Mouse (Mus musculus): ENCODE data around the gene Col8a1. TPM values are rescaled to one million over a fixed set of nuclear protein-coding genes. Genes with fewer than 3 reads are reported as not detected.

Col8a1 gene
- polyA plus RNA-seq (2014; fragmentation: Nextera tagmentation; extraction: Ambion mirVana), result 2.5 and 3.4 TPM in 2 replicates

- H3K9me3 ChIP-seq (replicated peaks; ENCODE audit: control insufficient read depth, low read length), result no peaks in the 10 kb centered on the region
- WGBS, result 3% methylated on average over 19 of the region's 19 CpGs
- H3K27me3 ChIP-seq (ENCODE audit: control insufficient read depth, insufficient read depth, low read length), result no peaks in the 10 kb centered on the region
- 0 out of 2 replicates have a peak, but pooled peaks have one; percentile 37 for ATAC-seq (replicated peaks; ENCODE audit: insufficient number of reproducible peaks, low FRiP score, low TSS enrichment, low read depth)
- no peak within 1 kb of the TSS for H3K27ac ChIP-seq (replicated peaks; ENCODE audit: low read depth, low read length)
- H3K4me2 ChIP-seq (ENCODE audit: low read depth, low read length), result peak within 1 kb of the TSS; percentile 65
- H3K4me1 ChIP-seq (ENCODE audit: control insufficient read depth, insufficient read depth, low read length), result no peaks in the 10 kb centered on the region
- peak within 1 kb of the TSS; percentile 1; the same call in 1 of the 2 replicates for H3K9ac ChIP-seq (replicated peaks; ENCODE audit: low read length)
- peak; percentile 16 for DNase-seq (ENCODE audit: low spot score)
- H3K4me3 ChIP-seq (ENCODE audit: low read depth, low read length), result peak within 1 kb of the TSS; percentile 28
- no peaks in the 10 kb centered on the region for H3K36me3 ChIP-seq (replicated peaks; ENCODE audit: control insufficient read depth, insufficient read depth, low read depth, low read length)
Observed at GRCm38 (mm10) chr16:57754526-57755125, at the start of gene Col8a1. Gene Col8a1, minus strand, starts transcription at chr16:57754737.

- Histone ChIP-seq H3K4me1 (ENCODE audit: control insufficient read depth, insufficient read depth, low read length) (no peaks in the 10 kb centered on the region), H3K4me2 (ENCODE audit: low read depth, low read length) (no peak overlapping the region), H3K9ac (replicated peaks; ENCODE audit: low read length) (no peak overlapping the region), H3K27ac (replicated peaks; ENCODE audit: low read depth, low read length) (no peak overlapping the region), H3K9me3 (replicated peaks; ENCODE audit: control insufficient read depth, low read length) (no peaks in the 10 kb centered on the region), H3K36me3 (replicated peaks; ENCODE audit: control insufficient read depth, insufficient read depth, low read depth, low read length) (no peaks in the 10 kb centered on the region), H3K4me3 (ENCODE audit: low read depth, low read length) (no peak overlapping the region), H3K27me3 (ENCODE audit: control insufficient read depth, insufficient read depth, low read length) (no peaks in the 10 kb centered on the region)
- WGBS, result 96% methylated on average over 2 of the region's 2 CpGs
- DNase-seq (ENCODE audit: low spot score), result no peak
- ATAC-seq (replicated peaks; ENCODE audit: insufficient number of reproducible peaks, low FRiP score, low TSS enrichment, low read depth), result no peak
Observed at GRCm38 (mm10) chr16:57801886-57802285, 47.3 kb upstream of the Col8a1 start.

- no peak for DNase-seq (ENCODE audit: low spot score)
- Histone ChIP-seq H3K4me3 (ENCODE audit: low read depth, low read length) (no peak overlapping the region), H3K27ac (replicated peaks; ENCODE audit: low read depth, low read length) (no peak overlapping the region), H3K27me3 (ENCODE audit: control insufficient read depth, insufficient read depth, low read length) (no peaks in the 10 kb centered on the region), H3K36me3 (replicated peaks; ENCODE audit: control insufficient read depth, insufficient read depth, low read depth, low read length) (no peaks in the 10 kb centered on the region), H3K9me3 (replicated peaks; ENCODE audit: control insufficient read depth, low read length) (no peaks in the 10 kb centered on the region), H3K4me1 (ENCODE audit: control insufficient read depth, insufficient read depth, low read length) (no peaks in the 10 kb centered on the region), H3K4me2 (ENCODE audit: low read depth, low read length) (no peak overlapping the region), H3K9ac (replicated peaks; ENCODE audit: low read length) (no peak overlapping the region)
- WGBS, result 61% methylated on average over 6 of the region's 6 CpGs
- no peak for ATAC-seq (replicated peaks; ENCODE audit: insufficient number of reproducible peaks, low FRiP score, low TSS enrichment, low read depth)
Observed at GRCm38 (mm10) chr16:57796321-57796720, 41.8 kb upstream of the Col8a1 start.

GRCm38 (mm10) chr16:57779011-57779410 lies 24.5 kb upstream of the Col8a1 start:
- Histone ChIP-seq H3K27me3 (ENCODE audit: control insufficient read depth, insufficient read depth, low read length) (no peaks in the 10 kb centered on the region), H3K36me3 (replicated peaks; ENCODE audit: control insufficient read depth, insufficient read depth, low read depth, low read length) (no peaks in the 10 kb centered on the region), H3K4me2 (ENCODE audit: low read depth, low read length) (no peak overlapping the region), H3K9ac (replicated peaks; ENCODE audit: low read length) (no peak overlapping the region), H3K4me3 (ENCODE audit: low read depth, low read length) (no peak overlapping the region), H3K4me1 (ENCODE audit: control insufficient read depth, insufficient read depth, low read length) (no peaks in the 10 kb centered on the region), H3K27ac (replicated peaks; ENCODE audit: low read depth, low read length) (no peak overlapping the region), H3K9me3 (replicated peaks; ENCODE audit: control insufficient read depth, low read length) (no peaks in the 10 kb centered on the region)
- no peak for ATAC-seq (replicated peaks; ENCODE audit: insufficient number of reproducible peaks, low FRiP score, low TSS enrichment, low read depth)
- no peak for DNase-seq (ENCODE audit: low spot score)

GRCm38 (mm10) chr16:57765615-57766014 lies 11.1 kb upstream of the Col8a1 start:
- no peaks in the 10 kb centered on the region for H3K27me3 ChIP-seq (ENCODE audit: control insufficient read depth, insufficient read depth, low read length)
- WGBS, result 80% methylated on average over 3 of the region's 3 CpGs
- no peak overlapping the region for H3K9ac ChIP-seq (replicated peaks; ENCODE audit: low read length)
- H3K4me1 ChIP-seq (ENCODE audit: control insufficient read depth, insufficient read depth, low read length), result no peaks in the 10 kb centered on the region
- ATAC-seq (replicated peaks; ENCODE audit: insufficient number of reproducible peaks, low FRiP score, low TSS enrichment, low read depth), result no peak
- H3K9me3 ChIP-seq (replicated peaks; ENCODE audit: control insufficient read depth, low read length), result no peaks in the 10 kb centered on the region
- H3K4me2 ChIP-seq (ENCODE audit: low read depth, low read length), result no peak overlapping the region
- no peak overlapping the region for H3K27ac ChIP-seq (replicated peaks; ENCODE audit: low read depth, low read length)
- H3K4me3 ChIP-seq (ENCODE audit: low read depth, low read length), result no peak overlapping the region
- no peaks in the 10 kb centered on the region for H3K36me3 ChIP-seq (replicated peaks; ENCODE audit: control insufficient read depth, insufficient read depth, low read depth, low read length)
- no peak for DNase-seq (ENCODE audit: low spot score)

DNA sequence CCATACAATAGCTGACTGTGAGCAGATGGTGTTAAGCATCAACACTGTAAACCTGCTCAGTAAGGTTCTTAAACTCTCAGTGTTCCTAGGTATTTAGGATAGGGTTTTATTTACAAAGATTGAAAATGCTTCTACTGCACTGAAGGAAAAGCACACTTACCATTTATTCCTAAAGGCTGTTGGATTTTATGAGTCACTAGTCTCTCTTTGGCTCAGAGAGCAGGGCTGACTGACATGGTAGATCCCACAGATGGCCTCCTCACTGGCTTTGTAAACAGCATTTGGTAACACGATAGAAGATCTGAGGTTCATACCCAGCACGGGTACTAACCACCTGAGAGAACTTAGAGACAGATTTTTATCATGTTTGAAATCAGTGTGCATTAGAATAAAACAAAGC lies 5.3 kb upstream of the Col8a1 start:
- DNase-seq (ENCODE audit: low spot score) (no peak), ATAC-seq (replicated peaks; ENCODE audit: insufficient number of reproducible peaks, low FRiP score, low TSS enrichment, low read depth) (no peak)
- H3K27me3 ChIP-seq (ENCODE audit: control insufficient read depth, insufficient read depth, low read length), result no peaks in the 10 kb centered on the region
- no peak overlapping the region for H3K27ac ChIP-seq (replicated peaks; ENCODE audit: low read depth, low read length)
- no peak overlapping the region for H3K4me3 ChIP-seq (ENCODE audit: low read depth, low read length)
- H3K4me2 ChIP-seq (ENCODE audit: low read depth, low read length), result no peak overlapping the region
- no peaks in the 10 kb centered on the region for H3K36me3 ChIP-seq (replicated peaks; ENCODE audit: control insufficient read depth, insufficient read depth, low read depth, low read length)
- no peaks in the 10 kb centered on the region for H3K4me1 ChIP-seq (ENCODE audit: control insufficient read depth, insufficient read depth, low read length)
- no peak overlapping the region for H3K9ac ChIP-seq (replicated peaks; ENCODE audit: low read length)
- H3K9me3 ChIP-seq (replicated peaks; ENCODE audit: control insufficient read depth, low read length), result no peaks in the 10 kb centered on the region
- 64% methylated on average over 2 of the region's 2 CpGs for WGBS

DNA sequence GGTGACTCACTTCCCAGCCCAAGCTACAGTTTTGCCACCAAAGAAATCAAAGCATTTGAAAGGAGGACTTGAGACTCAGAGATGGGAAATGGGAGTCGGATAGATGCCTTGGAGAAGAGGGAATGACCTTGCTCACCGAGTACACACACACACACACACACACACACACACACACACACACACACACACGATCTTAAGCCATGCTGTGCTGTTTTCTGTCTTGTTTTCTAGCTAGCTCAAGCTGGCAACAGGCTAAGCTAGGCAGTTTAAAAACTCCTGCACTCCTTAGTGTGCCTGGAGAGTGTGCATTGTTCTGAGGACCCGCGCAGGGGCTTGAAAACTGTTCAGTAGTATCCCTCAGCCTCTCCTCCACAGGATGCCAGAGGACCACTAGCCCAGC lies 1.2 kb upstream of the Col8a1 start:
- Histone ChIP-seq H3K9me3 (replicated peaks; ENCODE audit: control insufficient read depth, low read length) (no peaks in the 10 kb centered on the region), H3K4me1 (ENCODE audit: control insufficient read depth, insufficient read depth, low read length) (no peaks in the 10 kb centered on the region), H3K9ac (replicated peaks; ENCODE audit: low read length) (no peak overlapping the region), H3K36me3 (replicated peaks; ENCODE audit: control insufficient read depth, insufficient read depth, low read depth, low read length) (no peaks in the 10 kb centered on the region), H3K4me2 (ENCODE audit: low read depth, low read length) (no peak overlapping the region), H3K27ac (replicated peaks; ENCODE audit: low read depth, low read length) (no peak overlapping the region), H3K4me3 (ENCODE audit: low read depth, low read length) (no peak overlapping the region), H3K27me3 (ENCODE audit: control insufficient read depth, insufficient read depth, low read length) (no peaks in the 10 kb centered on the region)
- ATAC-seq (replicated peaks; ENCODE audit: insufficient number of reproducible peaks, low FRiP score, low TSS enrichment, low read depth) (no peak), DNase-seq (ENCODE audit: low spot score) (no peak)
- 52% methylated on average over 5 of the region's 5 CpGs for WGBS

DNA sequence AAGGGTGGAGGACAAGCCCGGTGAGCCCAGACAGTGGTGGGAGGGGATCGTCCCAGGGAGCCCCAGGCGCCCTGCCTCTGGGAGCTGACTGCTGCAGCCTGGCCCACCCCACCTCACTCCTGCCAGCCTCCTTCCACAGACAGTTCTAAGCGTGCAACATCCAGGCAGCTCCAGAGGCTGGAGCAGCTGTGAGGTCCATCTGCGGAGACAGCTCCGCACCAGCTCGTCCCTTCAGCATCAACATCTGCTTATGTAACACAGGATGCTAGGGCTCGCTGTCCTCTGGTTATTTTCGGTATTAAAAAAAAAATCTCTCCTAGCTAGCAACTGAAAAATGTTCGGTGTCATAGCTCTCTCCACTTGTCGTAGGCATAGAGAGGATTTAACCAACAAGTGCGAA lies 704 bp upstream of the Col8a1 start:
- 23% methylated on average over 12 of the region's 12 CpGs for WGBS
- peak overlapping the region; percentile 28 for H3K4me3 ChIP-seq (ENCODE audit: low read depth, low read length)
- H3K36me3 ChIP-seq (replicated peaks; ENCODE audit: control insufficient read depth, insufficient read depth, low read depth, low read length), result no peaks in the 10 kb centered on the region
- no peak overlapping the region for H3K27ac ChIP-seq (replicated peaks; ENCODE audit: low read depth, low read length)
- H3K9ac ChIP-seq (replicated peaks; ENCODE audit: low read length), result no peak overlapping the region; the same call in 1 of the 2 replicates
- peak overlapping the region; percentile 65 for H3K4me2 ChIP-seq (ENCODE audit: low read depth, low read length)
- DNase-seq (ENCODE audit: low spot score), result peak; percentile 29
- no peaks in the 10 kb centered on the region for H3K9me3 ChIP-seq (replicated peaks; ENCODE audit: control insufficient read depth, low read length)
- peak; percentile 86 for ATAC-seq (replicated peaks; ENCODE audit: insufficient number of reproducible peaks, low FRiP score, low TSS enrichment, low read depth)
- H3K27me3 ChIP-seq (ENCODE audit: control insufficient read depth, insufficient read depth, low read length), result no peaks in the 10 kb centered on the region
- no peaks in the 10 kb centered on the region for H3K4me1 ChIP-seq (ENCODE audit: control insufficient read depth, insufficient read depth, low read length)

All from embryonic facial prominence, embryonic 11.5 days (tissue).